Mouse (Mus musculus) heart, adult 2 months (tissue): Measurements from ENCODE around the gene Trim65. TPM values are rescaled to one million over a fixed set of nuclear protein-coding genes. Genes with fewer than 3 reads are reported as not detected.
"Not testable (repeated sequence)": the region's sequence is repeated elsewhere in the genome, so short reads cannot be mapped to it uniquely, and the experiment has no call there.

Experiments used
- DNase-seq, 2 experiments: peaks; one replicate each; pipeline ENCODE4 v3.0.0; 2021
- H3K27ac ChIP-seq: fragments of 200-600 bp; 2 replicates; pipeline ENCODE4 v1.8.1; 2022
- H3K27me3 ChIP-seq: fragments of 200-500 bp; 2 replicates; pipeline ENCODE4 v1.6.1; 2012; ENCODE audit warnings: mild to moderate bottlenecking, low read length, inconsistent platforms, mixed read lengths; ENCODE audit not compliant: control insufficient read depth, insufficient read depth
- H3K36me3 ChIP-seq: fragments of 200-500 bp; 2 replicates; pipeline ENCODE4 v1.6.1; 2012; ENCODE audit warnings: low read length, inconsistent platforms; ENCODE audit not compliant: control insufficient read depth, insufficient read depth
- H3K4me1 ChIP-seq: fragments of 200-500 bp; 2 replicates; pipeline ENCODE4 v1.6.1; 2011; ENCODE audit warnings: low read length; ENCODE audit not compliant: control insufficient read depth, insufficient read depth
- H3K4me3 ChIP-seq: fragments of 200-600 bp; 2 replicates; pipeline ENCODE4 v1.8.1; 2022
- H3K79me2 ChIP-seq: fragments of 200-500 bp; replicated peaks from 2 replicates; pipeline ENCODE4 v1.6.1; 2012; ENCODE audit warnings: mild to moderate bottlenecking, inconsistent platforms, low read length, moderate library complexity, mixed read lengths; ENCODE audit not compliant: control insufficient read depth, insufficient read depth
- H3K9ac ChIP-seq: fragments of 200-500 bp; 2 replicates; pipeline ENCODE4 v1.6.1; 2012; ENCODE audit warnings: low read depth, mild to moderate bottlenecking, control low read depth, inconsistent platforms, low read length, mixed read lengths
- CTCF ChIP-seq: fragments of 200-600 bp; IDR thresholded peaks from 2 replicates; pipeline ENCODE4 v1.8.1; 2022; ENCODE audit warnings: antibody characterized with exemption, mild to moderate bottlenecking, moderate library complexity
- EP300 ChIP-seq: fragments of 200-500 bp; IDR thresholded peaks from 2 replicates; pipeline ENCODE4 v1.6.1; 2011; ENCODE audit warnings: low read depth, low read length, control low read depth; ENCODE audit not compliant: insufficient read depth
- POLR2A ChIP-seq: fragments of 200-500 bp; IDR thresholded peaks from 2 replicates; pipeline ENCODE4 v1.6.1; 2011; ENCODE audit warnings: mild to moderate bottlenecking, low read depth, low read length, control low read depth; ENCODE audit not compliant: insufficient read depth
- WGBS: fragments of 180-500 bp; shearing (Covaris S2); methylation state at CpG from one replicate; pipeline ENCODE4 v1.1.7; 2018; 5-methylcytosine and 5-hydroxymethylcytosine counted together
- intact Hi-C: fragments of 180-260 bp; cut with DNase I; formaldehyde crosslinking; loops from one replicate; pipeline ENCODE4 v1.15.1; 2025
- polyA plus RNA-seq: library from polyadenylated mRNA; depleted of rRNA; stranded (reverse); fragments of >200 nt; gene quantifications from 2 replicates; pipeline ENCODE4 v1.2.3, GENCODE M21; 2012
- total RNA-seq, 2 experiments: library from RNA; stranded (reverse); gene quantifications; 2 replicates each; pipeline ENCODE4 v1.2.3; 2021

Trim65 gene
- total and polyA plus RNA-seq, 3 experiments, result 6.1 to 8.8 (median 8.6) TPM

DNA sequence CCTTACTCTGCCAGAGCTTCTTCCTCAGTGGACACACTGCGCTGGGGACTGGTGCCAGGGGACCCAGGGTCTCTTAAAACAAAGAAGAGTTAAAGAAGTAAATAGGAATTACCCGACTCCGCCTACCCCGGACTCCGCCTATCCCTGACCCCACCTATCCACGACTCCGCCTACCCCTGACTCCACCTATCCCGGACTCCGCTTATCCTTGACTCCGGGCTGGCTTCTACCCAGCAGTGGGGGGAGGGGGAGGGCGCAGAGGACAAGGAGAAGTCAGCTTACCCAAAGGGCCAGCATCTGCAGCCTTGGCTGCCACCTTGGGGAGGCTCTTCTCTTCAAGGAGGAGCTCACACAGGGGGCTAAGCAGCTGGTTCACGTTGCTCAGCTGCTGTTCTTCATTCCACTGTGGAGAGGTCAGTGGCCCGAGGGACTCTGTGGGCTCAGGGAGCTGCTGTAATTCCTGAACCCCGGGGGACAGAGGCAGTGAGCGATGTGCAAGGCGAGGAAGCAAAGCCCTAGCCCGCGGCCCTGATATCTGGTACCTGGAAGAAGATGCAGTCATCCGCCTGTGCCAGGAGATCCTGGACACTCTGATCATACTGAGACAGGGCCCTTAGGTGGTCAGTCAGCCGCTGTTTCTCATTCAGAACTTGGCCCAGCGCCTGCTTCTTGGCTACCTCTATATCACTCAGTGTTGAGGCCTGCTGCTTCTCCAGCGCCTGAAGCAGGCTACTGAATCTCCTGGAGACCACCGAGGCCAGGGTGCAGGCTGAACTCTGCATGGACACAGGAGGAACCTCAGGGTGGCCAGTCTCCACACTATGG lies 3.6 kb downstream of the Trim65 start, which contains the start of gene Trim47:
Gene Trim47, minus strand, starts transcription at position 55 of the 825 bp plus-strand sequence.
- 0 out of 2 replicates have a peak, but pooled peaks have one; percentile 21 for TF ChIP-seq EP300
- no peak for TF ChIP-seq POLR2A
- Histone ChIP-seq H3K4me3 (no peak within 1 kb of the TSS), H3K79me2 (no peaks in the 10 kb centered on the region), H3K27ac (peak within 1 kb of the TSS; percentile 20; the same call in 1 of the 2 replicates), H3K27me3 (no peaks in the 10 kb centered on the region), H3K4me1 (peaks cover 14% of the 10 kb centered on the region), H3K36me3 (no peaks in the 10 kb centered on the region), H3K9ac (0 out of 2 replicates have a peak within 1 kb of the TSS, but pooled peaks have one; percentile 15)
- peak; percentile 77 for DNase-seq
- WGBS, result 43% methylated on average over 23 of the region's 23 CpGs
- intact Hi-C loops, result no loop called here

DNA sequence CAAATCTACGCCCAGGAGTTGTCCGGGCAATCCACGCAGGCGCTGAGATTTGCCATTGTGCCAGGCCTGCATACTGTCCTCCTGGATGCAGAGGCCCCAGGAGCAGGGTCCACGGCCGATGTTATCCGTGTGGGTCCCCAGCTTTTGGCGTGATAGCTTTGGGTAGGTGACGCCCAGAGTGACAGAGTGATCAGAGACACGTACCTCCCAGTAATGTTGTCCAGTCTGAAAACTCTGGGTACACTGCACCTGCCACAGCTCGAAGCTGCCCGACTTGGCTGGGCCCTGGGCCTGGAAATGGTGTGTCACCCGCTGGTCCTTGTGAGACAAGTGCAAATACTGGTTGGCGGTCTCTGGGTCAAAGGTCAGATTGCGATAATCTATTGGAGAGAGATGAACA lies 4.7 kb downstream of the Trim65 start:
- TF ChIP-seq EP300 (no peak), CTCF (no peak), POLR2A (no peak)
- Histone ChIP-seq H3K4me1 (peaks cover 12% of the 10 kb centered on the region), H3K9ac (no peak overlapping the region), H3K36me3 (no peaks in the 10 kb centered on the region), H3K79me2 (no peaks in the 10 kb centered on the region), H3K27ac (no peak overlapping the region), H3K4me3 (no peak overlapping the region), H3K27me3 (no peaks in the 10 kb centered on the region)
- intact Hi-C loops, result no loop called here
- DNase-seq, result no peak
- WGBS, result 98% methylated on average over 15 of the region's 15 CpGs

- WGBS, result 93% methylated on average over 8 of the region's 8 CpGs
- intact Hi-C loops, result not testable (repeated sequence)
Measured at GRCm38 (mm10) chr11:116121731-116122245, 9.1 kb downstream of the Trim65 start.

GRCm38 (mm10) chr11:116117819-116118218 lies 13.1 kb downstream of the Trim65 start:
- no peaks in the 10 kb centered on the region for H3K36me3 ChIP-seq
- no peak overlapping the region for H3K9ac ChIP-seq
- no peaks in the 10 kb centered on the region for H3K4me1 ChIP-seq
- peak; percentile 65 for TF ChIP-seq CTCF
- no peak for TF ChIP-seq EP300
- no peak overlapping the region for H3K4me3 ChIP-seq
- no peak for DNase-seq
- intact Hi-C loops, result no loop called here
- no peaks in the 10 kb centered on the region for H3K79me2 ChIP-seq
- no peaks in the 10 kb centered on the region for H3K27me3 ChIP-seq
- H3K27ac ChIP-seq, result no peak overlapping the region

More at GRCm38 (mm10) chr11:116121731-116122245, 9.1 kb downstream of the Trim65 start:
- not testable (repeated sequence) for H3K4me3 ChIP-seq, DNase-seq, H3K9ac ChIP-seq, H3K79me2 ChIP-seq, H3K27ac ChIP-seq, H3K36me3 ChIP-seq, H3K27me3 ChIP-seq, H3K4me1 ChIP-seq

- intact Hi-C loops, result no loop called here
Measured at GRCm38 (mm10) chr11:116117241-116117640, 13.7 kb downstream of the Trim65 start.

GRCm38 (mm10) chr11:116111611-116112203 lies 19.2 kb downstream of the Trim65 start:
- no peaks in the 10 kb centered on the region; the same call in 1 of the 2 replicates for H3K36me3 ChIP-seq
- intact Hi-C loops, result loop anchor here (2.0 kb wide), 1 partner anchor 17 kb away; no protein-coding TSS in a partner anchor
- TF ChIP-seq EP300 (no peak), POLR2A (no peak), CTCF (peak; percentile 39)
- H3K9ac ChIP-seq, result no peak overlapping the region
- WGBS, result 93% methylated on average over 19 of the region's 19 CpGs
- no peak overlapping the region for H3K4me3 ChIP-seq
- peaks cover 10% of the 10 kb centered on the region for H3K4me1 ChIP-seq
- no peaks in the 10 kb centered on the region for H3K27me3 ChIP-seq
- DNase-seq, result no peak
- H3K27ac ChIP-seq, result no peak overlapping the region
- H3K79me2 ChIP-seq, result no peaks in the 10 kb centered on the region; the same call in 1 of the 2 replicates

More at GRCm38 (mm10) chr11:116117241-116117640, 13.7 kb downstream of the Trim65 start:
- Histone ChIP-seq H3K4me3 (no peak overlapping the region), H3K9ac (no peak overlapping the region), H3K79me2 (no peaks in the 10 kb centered on the region), H3K36me3 (no peaks in the 10 kb centered on the region), H3K4me1 (no peaks in the 10 kb centered on the region), H3K27ac (no peak overlapping the region), H3K27me3 (no peaks in the 10 kb centered on the region)
- WGBS, result 48% methylated on average over 12 of the region's 12 CpGs
- no peak for TF ChIP-seq CTCF
- TF ChIP-seq POLR2A, result no peak
- no peak for DNase-seq
